Mouse (Mus musculus) megakaryocyte, adult 5-6 weeks (primary cell): Measurements from ENCODE around the gene Lypd6b. TPM values are rescaled to one million over a fixed set of nuclear protein-coding genes. Genes with fewer than 3 reads are reported as not detected.

ENCODE experiments used
- ATAC-seq: 2 replicates; pipeline ENCODE4 v1.8.0; 2016; ENCODE audit warnings: mild to moderate bottlenecking, inconsistent platforms; ENCODE audit not compliant: poor library complexity, severe bottlenecking
- total RNA-seq, 2 experiments: library from RNA; stranded (forward) in 1 of 2; stranded (reverse) in 1 of 2; fragments of 153-499, 151-499 nt in 1 of 2; fragments of 221-1000, 200-1000 nt in 1 of 2; gene quantifications; 2 replicates each; pipeline versions ENCODE4 v1.2.3 to v1.2.4; 2015 to 2017

The Lypd6b gene
- total RNA-seq, 2 experiments from 2014 or later: 0.09 to 0.26 TPM

- ATAC-seq: no peak
These were observed 18.6 kb upstream of the Lypd6b start for GRCm38 (mm10) chr2:49768916-49769315.

GRCm38 (mm10) chr2:49770440-49770839, 17.0 kb upstream of the Lypd6b start:
- ATAC-seq: no peak

- ATAC-seq: peak; percentile 74
These were observed 16.3 kb upstream of the Lypd6b start for GRCm38 (mm10) chr2:49771172-49771571.

- no peak for ATAC-seq
These were observed 14.1 kb upstream of the Lypd6b start for GRCm38 (mm10) chr2:49773194-49773931.

GRCm38 (mm10) chr2:49774180-49774579, 13.3 kb upstream of the Lypd6b start:
- no peak for ATAC-seq

DNA sequence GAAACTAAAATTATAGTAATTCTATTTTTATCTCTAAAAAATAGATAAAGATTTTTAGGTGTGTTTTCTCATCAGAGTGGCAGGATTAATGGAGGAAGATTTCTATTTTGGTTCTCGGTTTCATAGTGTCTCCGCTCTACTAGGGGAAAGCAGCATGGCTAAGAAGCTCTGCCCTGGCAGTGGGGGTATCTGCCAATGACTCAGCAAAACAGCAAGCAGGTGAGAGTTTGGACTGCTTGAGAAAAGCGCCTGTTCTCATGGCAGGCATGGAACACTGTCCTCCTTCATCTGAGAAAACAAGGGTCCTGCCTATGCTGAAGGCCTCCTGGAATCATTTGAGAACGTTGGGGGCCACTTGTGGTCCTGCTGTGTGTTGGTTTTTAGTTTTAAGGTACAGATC, 12.3 kb upstream of the Lypd6b start:
- no peak for ATAC-seq

DNA sequence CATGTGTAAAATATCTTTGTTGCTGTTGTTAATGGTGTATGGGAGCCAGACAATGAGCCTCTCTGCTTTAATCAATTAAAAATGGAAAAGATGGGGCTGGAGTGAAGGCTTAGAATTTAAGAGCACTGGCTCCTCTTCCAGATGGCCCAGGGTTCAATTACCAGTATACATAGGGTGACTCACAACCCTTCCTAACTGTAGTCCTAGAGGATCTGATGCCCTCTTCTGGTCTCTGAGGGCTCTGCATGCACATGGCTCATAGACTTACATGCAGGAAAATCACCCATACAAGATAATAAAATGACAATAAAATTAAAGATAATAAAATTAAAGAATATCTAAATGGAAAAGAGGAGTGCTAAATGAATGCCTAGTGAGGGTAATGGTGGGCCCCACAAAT, 11.8 kb upstream of the Lypd6b start:
- ATAC-seq: no peak

DNA sequence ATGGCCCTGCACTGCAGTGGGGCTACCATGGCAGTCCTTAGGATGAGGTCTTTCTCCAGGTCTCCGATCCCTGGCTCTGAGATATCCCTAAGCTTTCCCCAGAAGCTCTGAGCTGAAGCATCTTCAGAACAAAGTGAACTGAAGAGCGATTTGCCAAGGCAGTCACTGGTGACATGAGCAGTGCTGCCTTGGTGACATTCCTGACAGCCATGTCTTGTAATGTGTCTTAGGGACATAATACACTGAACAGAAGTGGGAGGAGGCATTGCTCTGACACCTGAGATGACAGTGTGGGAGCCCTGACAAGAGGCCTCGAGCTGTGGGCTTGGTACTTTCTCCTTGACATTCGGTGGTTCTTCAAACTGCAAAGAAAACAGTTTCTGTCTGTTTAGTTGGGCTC, 11.1 kb upstream of the Lypd6b start:
- no peak for ATAC-seq

DNA sequence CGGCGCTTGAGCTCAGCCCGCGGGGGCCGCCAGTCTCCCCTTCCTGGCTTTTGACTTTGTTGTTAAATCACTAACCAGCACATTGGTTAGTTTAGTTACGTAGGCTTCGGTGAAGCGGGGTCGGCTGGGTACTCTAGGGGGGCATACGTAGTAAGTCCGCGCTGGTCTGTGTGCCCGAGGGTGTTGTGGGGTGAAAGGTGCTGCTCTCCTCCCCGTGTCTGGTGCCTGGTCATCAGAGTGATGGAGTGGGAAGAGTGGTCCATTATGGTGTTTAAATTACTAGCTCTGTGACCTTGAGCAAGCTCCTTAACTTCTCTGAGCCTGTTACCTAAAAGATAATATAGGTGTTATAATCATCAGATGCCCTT, 547 bp downstream of the Lypd6b start:
- ATAC-seq: peak; percentile 36

DNA sequence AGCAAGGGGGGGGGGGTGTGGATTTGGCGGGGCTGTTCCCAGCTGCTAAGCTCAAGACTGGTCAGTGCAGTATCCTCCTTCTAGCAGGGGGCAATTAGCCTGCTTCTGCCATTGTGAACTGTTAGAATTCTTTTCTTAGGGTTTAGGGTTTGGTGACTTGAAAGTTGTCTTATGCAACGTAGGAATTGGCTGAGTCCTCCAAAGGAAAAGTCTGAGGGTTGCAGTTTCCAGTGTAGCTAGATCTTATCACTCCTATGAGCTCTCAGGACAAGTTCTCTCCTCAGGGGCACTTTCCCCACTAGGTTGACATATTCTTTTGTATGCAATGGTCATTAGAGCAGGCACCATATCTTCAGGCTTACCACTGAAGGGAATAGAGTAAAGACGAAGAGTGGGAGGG, 1.2 kb downstream of the Lypd6b start:
- no peak for ATAC-seq

DNA sequence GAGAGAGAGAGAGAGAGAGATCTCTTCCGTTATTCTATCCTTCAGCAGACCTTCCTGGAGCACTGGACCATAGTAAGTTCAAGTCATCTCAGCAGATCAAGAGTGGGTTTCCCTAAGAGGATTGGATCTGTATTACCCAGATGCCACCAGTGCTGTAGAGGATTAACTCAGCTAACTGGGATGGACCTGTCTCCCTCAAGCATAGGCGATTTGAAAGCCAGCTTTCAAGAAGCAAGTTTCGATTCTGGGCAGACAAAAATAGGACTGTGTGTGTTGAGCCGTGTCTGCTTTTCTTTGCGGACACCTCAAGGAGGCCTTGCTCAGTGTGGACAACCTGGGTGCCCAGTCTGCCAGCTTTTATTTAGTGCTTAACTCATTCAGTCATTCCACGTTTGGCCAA, 1.6 kb downstream of the Lypd6b start:
- ATAC-seq: no peak

DNA sequence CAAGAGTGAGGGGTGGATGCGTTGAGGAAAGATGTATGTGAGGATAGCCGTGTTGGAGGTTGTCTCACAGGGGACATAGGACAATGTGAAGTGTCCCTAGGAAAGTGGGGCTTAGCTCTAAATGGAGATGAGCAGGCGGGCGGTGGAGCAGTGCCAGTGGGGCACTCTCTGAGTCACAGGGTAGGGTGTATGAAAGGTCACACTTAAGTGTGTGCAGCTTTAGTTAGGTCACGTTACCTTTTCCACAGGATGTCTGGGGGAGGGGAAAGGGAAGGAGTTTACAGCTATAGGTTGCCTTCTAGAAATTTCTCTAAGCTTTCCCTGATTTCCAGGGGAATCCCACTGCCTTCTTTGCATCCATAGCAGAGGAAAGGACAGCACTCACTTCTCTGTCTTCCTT, 2.0 kb downstream of the Lypd6b start:
- no peak for ATAC-seq

DNA sequence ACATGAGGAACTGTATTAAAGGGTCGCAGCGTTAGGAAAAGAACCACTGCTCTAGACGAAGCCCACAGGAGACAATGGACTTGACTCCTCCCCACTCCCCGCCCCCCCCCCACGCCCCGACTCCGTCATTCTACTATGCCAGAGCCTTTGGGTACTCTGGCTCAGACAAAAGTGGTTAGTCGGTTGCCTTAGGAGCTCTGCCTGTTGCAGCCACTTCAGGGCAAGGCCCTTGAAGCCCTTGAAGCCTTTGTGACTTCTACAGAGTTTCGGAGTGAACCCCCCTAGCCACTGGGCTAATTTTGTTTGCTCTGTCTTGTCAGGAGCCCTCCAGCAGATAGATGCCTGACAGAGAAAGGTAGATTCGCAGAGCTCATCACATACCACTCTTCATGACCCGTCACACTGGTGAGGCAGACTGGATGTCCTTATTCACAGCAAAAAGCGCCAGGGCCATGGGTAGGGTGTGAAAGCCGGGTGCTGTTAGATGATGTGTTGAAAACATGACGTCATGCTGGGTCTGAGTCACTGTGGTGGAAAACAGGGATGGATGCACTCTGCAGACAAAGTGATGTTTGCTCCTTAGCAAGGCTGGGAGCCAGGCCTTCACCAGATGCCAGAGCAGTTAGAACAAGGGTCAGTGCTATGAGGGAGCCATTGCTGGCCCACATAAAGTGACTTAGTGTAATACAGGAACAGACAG, 10.1 kb downstream of the Lypd6b start:
- no peak for ATAC-seq

- ATAC-seq: no peak
These were observed 17.0 kb downstream of the Lypd6b start for GRCm38 (mm10) chr2:49804448-49804847.

DNA sequence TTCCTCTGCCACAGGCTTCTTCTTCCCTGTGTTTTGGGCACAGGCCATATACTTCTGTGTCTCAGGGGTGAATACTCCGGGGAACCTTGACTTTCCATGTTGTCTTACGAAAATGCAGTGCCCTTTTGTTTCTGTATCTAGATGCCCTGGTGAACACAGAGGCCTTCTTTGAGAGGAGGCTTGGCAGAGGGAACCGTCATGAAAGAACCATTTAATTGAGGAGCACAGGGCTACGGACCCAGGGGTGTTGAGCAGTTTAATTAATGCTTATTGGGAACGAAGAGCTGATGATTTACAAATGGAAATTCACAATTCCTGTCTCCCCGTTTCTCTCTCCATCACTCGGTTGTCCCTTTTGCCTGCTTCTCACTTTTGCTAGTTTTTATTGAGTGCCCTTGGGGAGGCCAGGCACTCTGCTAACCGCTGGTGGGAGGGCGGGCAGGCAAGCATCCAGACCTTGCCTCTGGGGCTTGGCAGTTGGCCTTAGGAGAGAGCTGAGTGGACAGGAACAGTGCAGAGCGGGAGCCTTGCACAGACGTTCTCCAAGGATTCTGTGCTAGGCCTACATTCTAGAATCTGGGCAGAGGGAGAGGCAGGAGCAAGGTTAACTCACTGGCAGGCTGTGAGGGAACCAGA, 18.4 kb downstream of the Lypd6b start:
- ATAC-seq: no peak

GRCm38 (mm10) chr2:49809496-49809895, 22.0 kb downstream of the Lypd6b start:
- ATAC-seq: peak; percentile 65

DNA sequence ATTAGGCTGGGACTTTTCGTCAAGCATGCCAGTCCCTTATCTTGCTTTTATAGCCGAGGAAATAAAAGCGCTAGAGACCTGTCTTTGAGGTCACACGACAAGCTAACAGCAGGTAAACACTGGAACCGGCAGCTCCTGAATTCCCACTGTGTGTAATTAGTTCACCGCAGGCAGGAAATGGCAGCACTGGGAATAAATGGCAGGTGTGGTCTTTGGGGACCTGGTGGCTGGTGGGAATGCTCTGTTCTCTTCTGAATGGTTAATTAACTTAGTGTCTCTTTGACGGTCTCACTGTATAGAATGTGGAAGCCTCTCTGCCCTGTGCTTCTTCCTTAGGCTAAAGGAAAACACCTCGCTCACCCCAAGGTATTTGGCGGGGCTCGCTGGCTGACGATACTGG, 23.9 kb downstream of the Lypd6b start:
- ATAC-seq: no peak

- peak; percentile 31 for ATAC-seq
These were observed 24.4 kb downstream of the Lypd6b start for GRCm38 (mm10) chr2:49811871-49812363.

GRCm38 (mm10) chr2:49813151-49813550, 25.7 kb downstream of the Lypd6b start:
- ATAC-seq: no peak

GRCm38 (mm10) chr2:49814011-49814410, 26.5 kb downstream of the Lypd6b start:
- ATAC-seq: peak; percentile 79

- no peak for ATAC-seq
These were observed 28.3 kb downstream of the Lypd6b start for GRCm38 (mm10) chr2:49815696-49816320.
